Mouse (Mus musculus): Measurements from ENCODE around the gene Dusp13. TPM values are rescaled to one million over a fixed set of nuclear protein-coding genes. Genes with fewer than 3 reads are reported as not detected.

The Dusp13 gene
- polyA plus RNA-seq, 1 experiment, result 1.2 TPM

DNA sequence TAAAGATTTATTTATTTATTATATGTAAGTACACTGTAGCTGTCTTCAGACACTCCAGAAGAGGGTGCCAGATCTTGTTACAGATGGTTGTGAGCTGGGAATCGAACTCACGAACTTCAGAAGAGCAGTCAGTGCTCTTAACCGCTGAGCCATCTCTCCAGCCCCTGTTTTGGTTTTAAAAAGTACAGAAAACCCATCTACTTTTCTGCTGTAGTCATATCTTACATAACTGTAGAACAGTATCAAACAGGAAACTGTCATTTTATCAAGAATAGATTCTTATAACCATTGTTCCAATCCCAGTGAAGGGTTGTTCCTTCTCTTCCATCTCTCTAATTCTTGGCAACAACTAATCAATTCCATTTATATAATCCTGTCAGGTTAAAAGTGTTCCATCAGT, 12.8 kb upstream of the Dusp13 start:
- no peak overlapping the region for H3K4me3 ChIP-seq (ENCODE audit: insufficient read depth, low read depth, low read length)
- H3K27ac ChIP-seq (replicated peaks; ENCODE audit: low read depth, low read length), result no peak overlapping the region
- H3K4me1 ChIP-seq (ENCODE audit: control insufficient read depth, insufficient read depth, insufficient read length, low read length), result peaks cover 6% of the 10 kb centered on the region; the same call in 1 of the 2 replicates

DNA sequence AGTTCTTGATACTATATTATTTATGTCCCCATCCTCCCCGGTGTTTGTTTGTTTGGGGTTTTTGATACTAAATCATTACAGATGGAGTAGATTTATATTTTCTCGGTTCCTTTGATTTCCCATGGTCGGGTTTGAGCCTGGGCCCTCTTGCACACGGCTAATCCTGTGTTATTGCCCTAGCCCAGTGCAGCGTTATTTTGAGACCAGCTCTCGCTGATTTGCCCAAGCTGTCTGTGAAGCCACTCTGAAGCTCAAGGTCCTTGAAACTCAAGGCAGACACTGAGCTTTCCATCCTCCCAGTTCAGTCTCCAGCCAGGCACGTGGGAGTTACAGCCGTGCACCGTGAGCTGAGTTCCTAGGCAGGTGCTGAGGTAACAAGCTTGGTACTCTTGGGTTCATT, 10.6 kb upstream of the Dusp13 start:
- H3K27ac ChIP-seq (replicated peaks; ENCODE audit: low read depth, low read length), result no peak overlapping the region
- no peak overlapping the region for H3K4me3 ChIP-seq (ENCODE audit: insufficient read depth, low read depth, low read length)
- H3K4me1 ChIP-seq (ENCODE audit: control insufficient read depth, insufficient read depth, insufficient read length, low read length), result peaks cover 6% of the 10 kb centered on the region; the same call in 1 of the 2 replicates

DNA sequence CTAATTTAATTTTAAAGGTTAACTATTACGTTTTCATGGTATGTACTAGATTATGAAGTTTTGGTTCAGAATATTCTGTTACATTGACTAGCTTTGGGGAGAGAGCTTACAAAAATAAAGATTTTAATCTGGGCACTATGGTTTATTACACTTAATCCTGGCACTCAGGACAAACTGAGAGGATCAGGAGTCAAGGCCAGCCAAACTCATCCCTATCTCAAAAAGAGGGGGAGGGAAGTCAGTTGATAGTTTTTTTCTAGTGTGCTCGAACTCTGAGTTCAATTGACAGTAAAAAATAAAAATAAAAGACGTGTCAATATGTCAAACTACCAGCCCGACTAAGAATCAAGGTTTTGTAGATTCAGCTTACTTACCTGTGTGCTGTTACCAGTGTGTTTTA, 2.4 kb upstream of the Dusp13 start:
- 0 out of 2 replicates have a peak, but pooled peaks cover 2% of the 10 kb centered on the region for H3K4me1 ChIP-seq (ENCODE audit: control insufficient read depth, insufficient read depth, insufficient read length, low read length)
- H3K27ac ChIP-seq (replicated peaks; ENCODE audit: low read depth, low read length), result no peak overlapping the region
- H3K4me3 ChIP-seq (ENCODE audit: insufficient read depth, low read depth, low read length), result no peak overlapping the region

DNA sequence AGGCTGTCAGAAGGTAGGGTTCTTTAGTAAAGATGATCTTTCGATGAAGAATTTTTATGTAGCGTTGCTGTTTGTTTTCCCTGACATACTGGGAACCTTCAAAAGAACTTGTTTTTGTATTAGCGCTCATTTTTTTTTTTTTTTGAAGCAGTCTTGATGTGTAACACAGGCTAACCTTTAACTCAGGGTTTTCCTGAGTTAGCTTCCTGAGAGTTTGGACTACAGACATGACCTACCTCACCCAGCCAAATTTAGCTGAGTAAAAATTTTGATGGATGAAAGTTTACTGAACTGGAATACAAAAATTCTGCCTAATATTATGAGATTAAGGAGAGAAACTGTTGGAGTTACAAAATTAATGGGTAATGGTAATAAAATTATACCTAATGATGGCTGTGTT, 1.4 kb upstream of the Dusp13 start:
- Histone ChIP-seq H3K27ac (replicated peaks; ENCODE audit: low read depth, low read length) (no peak overlapping the region), H3K4me1 (ENCODE audit: control insufficient read depth, insufficient read depth, insufficient read length, low read length) (0 out of 2 replicates have a peak, but pooled peaks cover 2% of the 10 kb centered on the region), H3K4me3 (ENCODE audit: insufficient read depth, low read depth, low read length) (no peak overlapping the region)

DNA sequence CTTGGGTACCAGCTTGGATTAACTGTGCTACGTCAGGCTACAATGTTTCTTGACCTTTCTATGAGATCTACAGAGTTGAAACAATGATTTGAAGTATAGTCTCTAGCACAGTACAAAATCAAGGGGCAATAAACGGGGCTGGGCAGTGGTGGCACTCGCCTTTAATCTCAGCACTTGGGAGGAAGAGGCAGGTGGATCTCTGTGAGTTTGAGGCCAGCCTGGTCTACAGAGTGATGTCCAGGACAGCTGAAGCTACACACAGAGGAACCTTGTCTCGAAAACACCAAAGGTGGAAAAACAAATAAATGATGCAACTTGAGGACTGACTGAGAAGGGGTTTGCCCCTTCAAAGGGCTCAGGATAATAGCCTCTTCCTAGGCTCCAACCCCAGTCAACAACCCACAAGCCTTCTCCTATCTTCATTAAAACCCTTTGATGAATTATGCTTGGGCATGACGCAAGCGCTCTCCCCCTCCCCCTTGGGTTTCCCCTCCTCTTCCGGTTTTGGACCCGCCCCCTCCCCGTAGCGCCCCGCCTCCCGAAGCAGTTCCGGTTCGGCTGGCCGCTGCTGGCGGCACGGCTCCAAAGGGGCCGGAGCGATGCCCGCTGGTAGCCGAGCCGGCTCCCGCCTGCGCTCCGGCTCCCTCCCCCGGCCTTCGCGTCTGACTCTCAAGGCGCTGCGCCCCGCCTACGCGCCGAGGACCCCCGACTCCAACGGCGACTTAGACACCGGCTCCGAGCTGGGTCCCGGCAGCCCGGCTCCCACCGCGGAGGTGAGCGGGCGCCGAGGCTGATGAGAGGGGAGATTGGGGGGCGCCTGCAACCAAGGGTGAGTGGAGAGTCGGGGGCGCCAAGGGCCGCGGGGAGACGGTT, 737 bp downstream of the Dusp13 start, which contains the start of gene Samd8:
Gene Samd8 (plus strand): TSS at position 524 of the 873 bp plus-strand sequence.
- H3K4me1 ChIP-seq (ENCODE audit: control insufficient read depth, insufficient read depth, insufficient read length, low read length), result 0 out of 2 replicates have a peak, but pooled peaks cover 2% of the 10 kb centered on the region
- peak within 1 kb of the TSS; percentile 98 for H3K4me3 ChIP-seq (ENCODE audit: insufficient read depth, low read depth, low read length)
- H3K27ac ChIP-seq (replicated peaks; ENCODE audit: low read depth, low read length), result peak within 1 kb of the TSS; percentile 65

DNA sequence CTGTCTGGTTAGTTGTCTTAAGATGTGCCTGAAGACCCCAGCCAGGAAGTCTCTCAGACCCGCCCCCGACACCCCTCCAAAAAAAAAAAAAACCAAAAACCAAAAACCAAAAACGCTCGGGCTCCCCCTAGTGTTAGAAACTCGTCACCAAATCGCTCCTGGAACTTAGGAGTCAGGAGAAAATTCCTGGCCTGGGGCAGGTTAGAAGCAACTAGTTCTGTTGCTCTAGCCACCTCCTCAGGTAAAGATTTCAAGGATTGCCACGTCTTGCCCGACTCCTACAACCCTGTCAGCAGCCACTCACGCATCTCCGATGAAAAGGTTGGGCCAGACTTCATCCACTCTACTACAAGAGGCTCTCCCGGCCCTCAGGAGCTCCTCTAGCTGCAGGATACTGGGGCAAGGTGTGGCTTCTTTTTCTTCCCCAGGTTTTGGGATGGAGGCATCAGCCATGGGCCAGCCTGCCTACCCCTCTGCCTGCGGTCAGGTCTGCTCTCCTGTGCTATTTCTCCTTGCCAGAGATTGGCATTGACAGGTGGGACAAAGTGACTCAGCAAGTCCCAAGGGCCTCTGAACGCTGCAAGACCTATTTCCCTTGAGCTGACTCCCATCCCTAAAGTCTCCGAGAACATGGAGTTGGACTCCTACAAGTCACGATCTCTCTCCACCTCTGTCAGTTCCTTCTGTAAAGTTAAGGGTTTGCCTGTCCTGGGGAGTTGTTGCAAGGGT, 2.7 kb downstream of the Dusp13 start:
- no peak overlapping the region for H3K4me3 ChIP-seq (ENCODE audit: insufficient read depth, low read depth, low read length)

DNA sequence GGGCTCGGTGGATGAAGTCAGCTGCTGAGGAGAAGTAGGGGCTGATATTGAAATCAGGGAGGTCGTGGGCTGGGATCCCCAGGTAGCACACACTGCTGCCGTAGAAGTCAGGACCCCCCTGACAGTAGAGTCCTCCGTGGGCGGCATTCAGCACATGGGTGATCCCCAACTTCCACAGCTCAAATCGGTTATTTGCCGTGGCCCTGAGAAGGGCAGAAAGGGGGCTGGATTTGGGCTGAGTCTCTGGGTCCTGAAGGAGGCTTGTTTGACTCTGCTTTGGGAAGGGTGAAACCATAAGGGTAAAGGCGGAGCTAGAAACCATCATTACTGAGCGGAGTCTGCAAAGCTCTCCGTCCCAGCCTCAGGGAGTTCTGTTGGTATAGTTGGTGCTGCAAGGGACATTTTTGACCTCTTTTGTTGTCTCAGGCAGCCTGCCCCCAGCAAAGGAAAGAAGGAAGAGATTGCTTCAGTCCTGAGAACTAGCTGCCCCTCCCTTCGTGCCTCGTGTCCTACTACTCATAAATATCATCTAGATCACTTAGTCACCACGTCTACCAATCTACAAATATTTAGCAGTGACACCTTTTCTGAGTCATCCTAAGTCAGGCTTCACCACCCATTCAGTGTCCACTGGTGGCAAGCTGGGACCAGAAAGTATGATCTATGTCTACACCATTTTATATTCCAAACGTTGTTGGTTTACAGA, 3.4 kb downstream of the Dusp13 start:
- Histone ChIP-seq H3K4me3 (ENCODE audit: insufficient read depth, low read depth, low read length) (no peak overlapping the region), H3K27ac (replicated peaks; ENCODE audit: low read depth, low read length) (no peak overlapping the region), H3K4me1 (ENCODE audit: control insufficient read depth, insufficient read depth, insufficient read length, low read length) (no peaks in the 10 kb centered on the region)

More for the DNA sequence above, 2.7 kb downstream of the Dusp13 start:
- Histone ChIP-seq H3K4me1 (ENCODE audit: control insufficient read depth, insufficient read depth, insufficient read length, low read length) (0 out of 2 replicates have a peak, but pooled peaks cover 2% of the 10 kb centered on the region), H3K27ac (replicated peaks; ENCODE audit: low read depth, low read length) (no peak overlapping the region)

DNA sequence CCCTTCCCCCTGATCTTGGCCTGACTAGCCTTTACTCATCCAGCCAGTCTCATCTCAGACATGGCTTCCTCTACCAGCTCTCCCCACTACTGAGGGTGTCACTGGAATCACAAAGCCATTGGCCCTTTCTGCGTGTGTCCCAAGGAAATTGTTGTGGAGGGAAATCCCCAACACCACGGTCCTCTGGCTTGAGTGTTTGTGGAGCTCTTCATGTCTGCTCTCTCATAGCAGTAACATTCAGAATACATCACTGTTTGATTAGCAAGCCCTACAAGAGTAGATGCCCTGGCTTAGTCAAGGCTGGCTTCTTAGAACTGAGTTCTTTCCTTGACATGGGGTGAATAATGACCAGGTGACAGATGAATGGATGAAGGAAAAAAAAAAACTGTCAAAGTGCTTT, 4.1 kb downstream of the Dusp13 start:
- H3K27ac ChIP-seq (replicated peaks; ENCODE audit: low read depth, low read length), result no peak overlapping the region
- no peak overlapping the region for H3K4me3 ChIP-seq (ENCODE audit: insufficient read depth, low read depth, low read length)
- H3K4me1 ChIP-seq (ENCODE audit: control insufficient read depth, insufficient read depth, insufficient read length, low read length), result no peaks in the 10 kb centered on the region

DNA sequence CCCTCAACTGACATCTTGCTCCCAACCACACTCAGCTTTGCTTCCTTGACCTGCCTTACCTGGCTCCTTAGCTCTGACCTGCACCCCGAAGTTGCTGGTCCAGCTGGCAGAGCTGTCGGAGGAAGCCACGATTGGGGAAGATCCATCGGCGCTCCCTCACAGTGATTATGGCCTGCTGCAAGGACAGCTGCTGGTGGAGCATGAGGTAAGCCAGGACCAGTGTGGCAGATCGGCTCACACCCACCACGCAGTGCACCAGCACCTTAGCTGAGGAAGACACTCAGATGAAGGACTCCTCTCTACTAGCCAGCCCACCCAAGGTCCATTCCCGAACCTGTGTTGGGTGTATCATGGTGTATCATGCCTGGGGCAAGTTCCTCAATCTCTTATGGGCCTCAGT, 4.7 kb downstream of the Dusp13 start:
- Histone ChIP-seq H3K4me1 (ENCODE audit: control insufficient read depth, insufficient read depth, insufficient read length, low read length) (no peaks in the 10 kb centered on the region), H3K27ac (replicated peaks; ENCODE audit: low read depth, low read length) (no peak overlapping the region), H3K4me3 (ENCODE audit: insufficient read depth, low read depth, low read length) (no peak overlapping the region)

DNA sequence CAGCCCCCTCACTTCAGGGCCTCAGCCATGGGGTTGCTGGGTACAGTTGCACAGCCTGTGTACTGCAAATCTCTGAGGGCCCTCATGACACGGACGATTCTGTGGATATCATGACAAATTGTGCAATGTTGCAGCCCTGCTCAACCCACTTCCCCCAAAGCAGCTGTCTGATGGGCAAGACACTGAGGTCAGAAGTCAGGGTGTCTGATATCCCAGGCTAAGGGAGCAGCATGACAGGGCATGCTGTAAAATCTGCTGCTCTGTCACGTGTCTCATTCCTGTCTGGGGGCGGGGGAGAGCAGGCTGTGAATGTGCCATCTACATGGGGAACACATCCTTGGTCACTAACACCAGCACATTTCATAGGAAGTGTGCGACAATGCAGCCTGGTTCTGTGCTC, 5.8 kb downstream of the Dusp13 start:
- H3K4me1 ChIP-seq (ENCODE audit: control insufficient read depth, insufficient read depth, insufficient read length, low read length), result no peaks in the 10 kb centered on the region
- no peak overlapping the region for H3K4me3 ChIP-seq (ENCODE audit: insufficient read depth, low read depth, low read length)
- no peak overlapping the region for H3K27ac ChIP-seq (replicated peaks; ENCODE audit: low read depth, low read length)

DNA sequence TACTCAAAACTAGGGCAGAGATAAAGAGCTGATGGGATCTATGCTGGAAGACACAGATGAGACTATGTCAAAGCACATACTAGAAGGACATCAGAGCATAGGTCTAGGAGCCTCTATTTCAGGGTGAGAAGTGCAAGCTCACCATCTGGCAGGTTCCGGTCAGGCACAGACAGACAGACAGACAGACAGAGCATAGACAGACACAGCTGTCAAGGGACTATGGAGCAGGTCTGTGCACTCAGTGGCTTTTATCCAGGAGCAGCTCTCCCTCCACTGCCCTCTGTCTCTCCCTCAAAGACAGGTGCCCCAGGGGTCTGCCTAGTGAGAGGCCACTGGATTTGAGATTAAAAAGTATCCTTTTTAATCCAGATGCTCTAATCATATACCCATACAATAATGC, 6.8 kb downstream of the Dusp13 start:
- Histone ChIP-seq H3K4me1 (ENCODE audit: control insufficient read depth, insufficient read depth, insufficient read length, low read length) (no peaks in the 10 kb centered on the region), H3K4me3 (ENCODE audit: insufficient read depth, low read depth, low read length) (no peak overlapping the region), H3K27ac (replicated peaks; ENCODE audit: low read depth, low read length) (no peak overlapping the region)

DNA sequence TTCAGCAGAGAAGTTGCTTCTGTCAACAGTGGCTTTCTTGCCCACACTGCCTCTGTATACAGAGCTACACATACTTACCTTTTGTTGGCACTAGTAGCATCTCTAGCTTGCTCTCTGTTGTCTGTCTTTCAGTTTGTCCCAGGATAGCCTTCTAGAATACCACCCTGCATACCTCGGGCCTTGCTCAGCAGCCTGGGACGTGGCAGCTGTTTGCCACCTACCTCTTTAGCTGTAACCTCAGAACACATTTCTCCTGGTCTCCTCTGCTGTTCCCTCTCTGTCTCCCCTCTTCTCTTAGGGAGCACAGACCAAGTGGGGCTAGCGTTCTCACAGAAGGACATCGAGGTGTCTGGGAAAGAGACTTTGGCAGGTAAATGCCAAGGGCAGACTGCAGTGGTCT, 8.5 kb downstream of the Dusp13 start:
- Histone ChIP-seq H3K4me3 (ENCODE audit: insufficient read depth, low read depth, low read length) (no peak overlapping the region), H3K4me1 (ENCODE audit: control insufficient read depth, insufficient read depth, insufficient read length, low read length) (no peaks in the 10 kb centered on the region), H3K27ac (replicated peaks; ENCODE audit: low read depth, low read length) (no peak overlapping the region)

DNA sequence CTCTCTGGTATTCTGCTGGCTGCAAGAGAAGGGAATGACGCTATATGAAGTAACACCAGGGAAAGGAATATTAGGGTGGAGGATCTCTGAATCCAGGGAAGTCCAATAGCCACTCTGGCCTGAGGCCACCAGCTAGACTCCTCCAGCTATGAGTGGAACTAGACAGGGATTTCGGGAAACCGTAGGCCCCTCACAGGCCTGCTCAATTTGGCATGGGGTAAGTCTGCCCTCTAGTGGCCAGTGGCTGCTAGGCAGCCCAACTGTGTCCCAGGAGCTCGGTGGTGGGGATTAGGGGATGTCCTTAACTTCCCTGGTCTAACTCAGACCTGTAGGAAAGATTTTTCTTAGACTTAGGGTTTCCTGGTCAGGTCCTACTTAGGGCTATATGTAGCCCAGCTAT, 9.2 kb downstream of the Dusp13 start:
- H3K27ac ChIP-seq (replicated peaks; ENCODE audit: low read depth, low read length), result no peak overlapping the region
- H3K4me1 ChIP-seq (ENCODE audit: control insufficient read depth, insufficient read depth, insufficient read length, low read length), result no peaks in the 10 kb centered on the region
- H3K4me3 ChIP-seq (ENCODE audit: insufficient read depth, low read depth, low read length), result no peak overlapping the region

DNA sequence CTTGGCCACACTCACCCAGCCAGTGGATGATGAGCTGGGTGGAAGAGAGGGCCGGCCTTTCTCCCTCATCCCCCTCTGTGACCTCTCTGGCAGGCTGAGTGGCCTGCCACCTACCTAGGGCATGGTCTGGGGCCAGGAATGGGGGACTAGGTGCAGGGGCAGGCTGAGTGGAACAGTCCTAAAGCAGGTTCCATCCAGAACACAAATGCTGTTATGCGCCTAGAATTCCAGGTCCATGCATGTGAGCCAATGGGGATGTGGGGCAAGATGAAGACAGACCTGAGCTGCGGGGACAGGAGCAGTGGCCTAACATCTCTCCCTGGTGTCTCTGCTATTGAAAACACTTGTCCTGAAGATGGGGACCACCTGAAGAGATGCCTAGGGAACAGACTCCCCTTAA, 9.7 kb downstream of the Dusp13 start:
- H3K4me3 ChIP-seq (ENCODE audit: insufficient read depth, low read depth, low read length), result no peak overlapping the region
- no peak overlapping the region for H3K27ac ChIP-seq (replicated peaks; ENCODE audit: low read depth, low read length)
- no peaks in the 10 kb centered on the region for H3K4me1 ChIP-seq (ENCODE audit: control insufficient read depth, insufficient read depth, insufficient read length, low read length)

DNA sequence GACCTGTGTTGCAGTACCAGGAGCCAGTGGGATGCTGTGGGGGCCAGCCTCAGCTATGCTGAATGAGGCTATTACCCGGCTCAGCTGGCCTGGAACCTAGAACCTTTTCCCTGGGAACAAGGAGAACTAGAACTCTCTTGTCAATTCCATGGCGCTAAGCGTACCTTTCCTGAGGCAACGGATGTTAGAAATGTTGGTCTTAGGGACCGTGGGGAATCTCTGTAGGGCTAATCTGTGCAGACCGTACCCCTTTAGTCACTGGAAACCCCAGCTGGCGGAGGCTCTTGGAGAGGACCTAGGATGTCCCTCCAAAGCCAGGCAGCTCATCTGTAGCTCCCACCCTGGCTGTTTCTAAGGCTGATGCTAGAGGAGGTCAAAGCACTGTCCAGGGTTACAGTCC, 10.6 kb downstream of the Dusp13 start:
- Histone ChIP-seq H3K4me1 (ENCODE audit: control insufficient read depth, insufficient read depth, insufficient read length, low read length) (no peaks in the 10 kb centered on the region), H3K27ac (replicated peaks; ENCODE audit: low read depth, low read length) (no peak overlapping the region), H3K4me3 (ENCODE audit: insufficient read depth, low read depth, low read length) (no peak overlapping the region)
